Mouse (Mus musculus): ENCODE results near the gene Bpnt1. TPM values are rescaled to one million over a fixed set of nuclear protein-coding genes. Genes with fewer than 3 reads are reported as not detected.

Gene Bpnt1
- total and polyA plus RNA-seq, 2 experiments from 2014 or later, result 24.6 to 34.3 TPM

- Histone ChIP-seq H3K9me3 (replicated peaks; ENCODE audit: control insufficient read depth, low read length) (no peaks in the 10 kb centered on the region), H3K27me3 (ENCODE audit: control insufficient read depth, insufficient read depth, low read length) (no peaks in the 10 kb centered on the region), H3K9ac (replicated peaks; ENCODE audit: low read depth, low read length) (no peak overlapping the region), H3K4me2 (ENCODE audit: low read depth, low read length) (no peak overlapping the region), H3K27ac (ENCODE audit: low read depth) (no peak overlapping the region), H3K4me3 (ENCODE audit: low read depth, low read length) (no peak overlapping the region), H3K36me3 (replicated peaks; ENCODE audit: control insufficient read depth, insufficient read depth, low read length) (peaks cover 42% of the 10 kb centered on the region), H3K4me1 (ENCODE audit: control insufficient read depth, insufficient read depth) (no peaks in the 10 kb centered on the region)
- TF ChIP-seq EP300 (IDR thresholded peaks at IDR 0.05; ENCODE audit: low read depth), result no peak
- no peak for TF ChIP-seq CTCF (IDR thresholded peaks at IDR 0.05; ENCODE audit: low read depth)
- WGBS, result 94% methylated on average over 8 of the region's 8 CpGs
- DNase-seq (ENCODE audit: low spot score) (no peak), ATAC-seq (ENCODE audit: insufficient read depth, low read depth) (no peak)
Observed at GRCm38 (mm10) chr1:185356246-185356645, 24.3 kb downstream of the Bpnt1 start.

GRCm38 (mm10) chr1:185358211-185358610 is 26.3 kb downstream of the Bpnt1 start:
- H3K36me3 ChIP-seq (replicated peaks; ENCODE audit: control insufficient read depth, insufficient read depth, low read length), result peaks cover 23% of the 10 kb centered on the region
- H3K27ac ChIP-seq (ENCODE audit: low read depth), result no peak overlapping the region
- H3K4me3 ChIP-seq (ENCODE audit: low read depth, low read length), result no peak overlapping the region
- H3K9me3 ChIP-seq (replicated peaks; ENCODE audit: control insufficient read depth, low read length), result no peaks in the 10 kb centered on the region
- 82% methylated on average over 4 of the region's 4 CpGs for WGBS
- H3K9ac ChIP-seq (replicated peaks; ENCODE audit: low read depth, low read length), result no peak overlapping the region
- DNase-seq (ENCODE audit: low spot score), result no peak
- TF ChIP-seq EP300 (IDR thresholded peaks at IDR 0.05; ENCODE audit: low read depth), result no peak
- no peak for TF ChIP-seq CTCF (IDR thresholded peaks at IDR 0.05; ENCODE audit: low read depth)
- H3K27me3 ChIP-seq (ENCODE audit: control insufficient read depth, insufficient read depth, low read length), result no peaks in the 10 kb centered on the region
- H3K4me2 ChIP-seq (ENCODE audit: low read depth, low read length), result no peak overlapping the region
- ATAC-seq (ENCODE audit: insufficient read depth, low read depth), result no peak
- H3K4me1 ChIP-seq (ENCODE audit: control insufficient read depth, insufficient read depth), result peaks cover 4% of the 10 kb centered on the region; the same call in 1 of the 2 replicates

GRCm38 (mm10) chr1:185362677-185363520 is 30.9 kb downstream of the Bpnt1 start, which contains the start of gene Eprs:
Gene Eprs, plus strand, starts transcription at chr1:185363044.
- Histone ChIP-seq H3K27ac (ENCODE audit: low read depth) (peak within 1 kb of the TSS; percentile 98), H3K36me3 (replicated peaks; ENCODE audit: control insufficient read depth, insufficient read depth, low read length) (peaks cover 10% of the 10 kb centered on the region), H3K9me3 (replicated peaks; ENCODE audit: control insufficient read depth, low read length) (no peaks in the 10 kb centered on the region), H3K27me3 (ENCODE audit: control insufficient read depth, insufficient read depth, low read length) (no peaks in the 10 kb centered on the region), H3K4me2 (ENCODE audit: low read depth, low read length) (peak within 1 kb of the TSS; percentile 91), H3K9ac (replicated peaks; ENCODE audit: low read depth, low read length) (peak within 1 kb of the TSS; percentile 97), H3K4me3 (ENCODE audit: low read depth, low read length) (peak within 1 kb of the TSS; percentile 99), H3K4me1 (ENCODE audit: control insufficient read depth, insufficient read depth) (peaks cover 19% of the 10 kb centered on the region; the same call in 1 of the 2 replicates)
- TF ChIP-seq CTCF (IDR thresholded peaks at IDR 0.05; ENCODE audit: low read depth), result no peak
- no peak for TF ChIP-seq EP300 (IDR thresholded peaks at IDR 0.05; ENCODE audit: low read depth)
- under 1% methylated on average over 92 of the region's 92 CpGs for WGBS
- ATAC-seq (ENCODE audit: insufficient read depth, low read depth) (peak; percentile 97), DNase-seq (ENCODE audit: low spot score) (peak; percentile 98)

- no peaks in the 10 kb centered on the region for H3K27me3 ChIP-seq (ENCODE audit: control insufficient read depth, insufficient read depth, low read length)
- peaks cover 19% of the 10 kb centered on the region; the same call in 1 of the 2 replicates for H3K4me1 ChIP-seq (ENCODE audit: control insufficient read depth, insufficient read depth)
- H3K9ac ChIP-seq (replicated peaks; ENCODE audit: low read depth, low read length), result peak overlapping the region; percentile 97
- H3K36me3 ChIP-seq (replicated peaks; ENCODE audit: control insufficient read depth, insufficient read depth, low read length), result peaks cover 10% of the 10 kb centered on the region
- under 1% methylated on average over 22 of the region's 22 CpGs for WGBS
- H3K4me2 ChIP-seq (ENCODE audit: low read depth, low read length), result peak overlapping the region; percentile 91
- H3K27ac ChIP-seq (ENCODE audit: low read depth), result peak overlapping the region; percentile 98
- DNase-seq (ENCODE audit: low spot score) (peak; percentile 82), ATAC-seq (ENCODE audit: insufficient read depth, low read depth) (peak; percentile 66)
- H3K4me3 ChIP-seq (ENCODE audit: low read depth, low read length), result peak overlapping the region; percentile 99
- no peak for TF ChIP-seq CTCF (IDR thresholded peaks at IDR 0.05; ENCODE audit: low read depth)
- no peak; the same call in 1 of the 2 replicates for TF ChIP-seq EP300 (IDR thresholded peaks at IDR 0.05; ENCODE audit: low read depth)
- no peaks in the 10 kb centered on the region for H3K9me3 ChIP-seq (replicated peaks; ENCODE audit: control insufficient read depth, low read length)
Observed at GRCm38 (mm10) chr1:185363526-185364182, 31.7 kb downstream of the Bpnt1 start.

GRCm38 (mm10) chr1:185364183-185364540 is 32.2 kb downstream of the Bpnt1 start:
- ATAC-seq (ENCODE audit: insufficient read depth, low read depth) (no peak), DNase-seq (ENCODE audit: low spot score) (no peak)
- Histone ChIP-seq H3K9me3 (replicated peaks; ENCODE audit: control insufficient read depth, low read length) (no peaks in the 10 kb centered on the region), H3K4me1 (ENCODE audit: control insufficient read depth, insufficient read depth) (peaks cover 19% of the 10 kb centered on the region; the same call in 1 of the 2 replicates), H3K9ac (replicated peaks; ENCODE audit: low read depth, low read length) (peak overlapping the region; percentile 97), H3K4me3 (ENCODE audit: low read depth, low read length) (peak overlapping the region; percentile 99), H3K27me3 (ENCODE audit: control insufficient read depth, insufficient read depth, low read length) (no peaks in the 10 kb centered on the region), H3K4me2 (ENCODE audit: low read depth, low read length) (peak overlapping the region; percentile 91), H3K36me3 (replicated peaks; ENCODE audit: control insufficient read depth, insufficient read depth, low read length) (peaks cover 15% of the 10 kb centered on the region), H3K27ac (ENCODE audit: low read depth) (peak overlapping the region; percentile 98)
- 13% methylated on average over 6 of the region's 6 CpGs for WGBS
- no peak for TF ChIP-seq EP300 (IDR thresholded peaks at IDR 0.05; ENCODE audit: low read depth)
- no peak for TF ChIP-seq CTCF (IDR thresholded peaks at IDR 0.05; ENCODE audit: low read depth)

All from heart, postnatal 0 days (tissue).